Mouse (Mus musculus): ENCODE data around the gene Mcat.

DNA sequence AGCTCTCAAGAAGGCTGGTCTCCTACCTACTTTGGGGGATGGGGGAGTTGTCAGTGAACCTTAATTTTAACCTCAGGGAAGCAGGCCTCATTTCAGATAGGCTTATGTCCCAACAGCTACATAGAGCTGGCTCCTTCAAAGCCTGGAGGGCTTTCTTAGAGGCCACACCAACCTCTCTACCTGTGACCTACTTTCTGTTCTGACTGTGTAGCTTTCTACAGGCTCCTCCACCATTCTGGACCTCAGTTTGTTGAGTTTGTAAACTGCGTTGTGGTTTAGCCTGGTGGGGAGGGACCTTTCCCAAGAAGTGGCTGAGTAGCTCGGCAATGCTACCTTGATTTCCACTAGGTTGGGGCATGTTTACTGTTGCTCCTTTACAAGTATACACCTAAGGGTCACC, 35.8 kb downstream of the Mcat start:
- TF ChIP-seq CTCF (IDR thresholded peaks at IDR 0.05; ENCODE audit: low read depth) (no peak), EP300 (optimal IDR thresholded peaks at IDR 0.05) (no peak)

Measured in stomach, postnatal 0 days (tissue).